Mouse (Mus musculus) liver, adult 2 months (tissue): Measurements from ENCODE around the gene Cntnap5c.

Source experiments
- CTCF ChIP-seq: fragments of 200-500 bp; IDR thresholded peaks from 2 replicates; pipeline ENCODE4 v1.5.1; 2011; ENCODE audit warnings: low read depth, low read length, control low read depth
- POLR2A ChIP-seq: fragments of 200-500 bp; IDR thresholded peaks from 2 replicates; pipeline ENCODE4 v1.6.1; 2011; ENCODE audit warnings: low read length, control low read depth; ENCODE audit not compliant: insufficient read depth; ENCODE audit errors: extremely low read depth

DNA sequence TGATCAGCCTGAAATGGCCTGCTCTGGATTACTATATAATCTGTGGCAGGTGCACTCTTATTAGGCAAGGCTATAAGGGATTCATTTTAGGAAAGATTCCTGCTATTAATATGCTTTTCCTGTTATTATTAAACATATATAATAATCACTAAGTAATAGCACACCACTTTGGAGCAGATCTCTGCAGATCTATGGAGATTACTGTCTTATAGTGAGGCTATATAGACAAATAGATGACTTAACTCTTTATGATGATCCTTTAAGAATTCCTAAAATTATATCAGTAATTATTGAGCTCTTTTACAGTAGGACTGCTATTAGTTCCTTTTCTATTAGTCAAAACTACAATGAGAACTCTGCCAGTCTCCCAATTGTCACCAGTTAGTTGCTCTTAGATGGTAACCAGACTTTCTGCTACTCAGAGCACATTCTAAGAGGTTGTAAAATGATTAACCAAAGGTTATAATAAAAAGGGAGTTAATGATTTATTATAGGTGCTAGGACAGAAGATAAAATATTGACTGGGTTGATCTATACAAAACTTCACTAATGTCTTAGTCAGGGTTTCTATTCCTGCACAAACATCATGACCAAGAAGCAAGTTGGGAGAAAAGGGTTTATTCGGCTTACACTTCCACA is 18.9 kb downstream of the Cntnap5c start:
- TF ChIP-seq CTCF (no peak), POLR2A (no peak)
